Mouse (Mus musculus): ENCODE results near the gene Mapk8ip2.

- TF ChIP-seq POLR2A (IDR thresholded peaks at IDR 0.05; ENCODE audit: borderline replicate concordance, extremely low read depth, insufficient read depth, insufficient read length, poor library complexity, severe bottlenecking) (no peak), CTCF (IDR thresholded peaks at IDR 0.05; ENCODE audit: borderline replicate concordance, extremely low read depth, insufficient read depth, insufficient read length) (peak; percentile 18; the same call in 1 of the 2 replicates)
Measured at GRCm38 (mm10) chr15:89463334-89464235, 9.9 kb downstream of the Mapk8ip2 start.
